Mouse (Mus musculus) bone marrow, adult 2 months (tissue): ENCODE measurements around the gene Mrpl42.

Source experiments
- CTCF ChIP-seq: fragments of 200-500 bp; IDR thresholded peaks from 2 replicates; pipeline ENCODE4 v1.5.1; 2011; ENCODE audit warnings: low read length, control low read depth; ENCODE audit not compliant: control insufficient read depth, insufficient read depth
- POLR2A ChIP-seq: fragments of 200-500 bp; IDR thresholded peaks from 2 replicates; pipeline ENCODE4 v1.6.1; 2011; ENCODE audit warnings: low read depth, mild to moderate bottlenecking, control low read depth, low read length, borderline replicate concordance; ENCODE audit not compliant: control insufficient read depth

DNA sequence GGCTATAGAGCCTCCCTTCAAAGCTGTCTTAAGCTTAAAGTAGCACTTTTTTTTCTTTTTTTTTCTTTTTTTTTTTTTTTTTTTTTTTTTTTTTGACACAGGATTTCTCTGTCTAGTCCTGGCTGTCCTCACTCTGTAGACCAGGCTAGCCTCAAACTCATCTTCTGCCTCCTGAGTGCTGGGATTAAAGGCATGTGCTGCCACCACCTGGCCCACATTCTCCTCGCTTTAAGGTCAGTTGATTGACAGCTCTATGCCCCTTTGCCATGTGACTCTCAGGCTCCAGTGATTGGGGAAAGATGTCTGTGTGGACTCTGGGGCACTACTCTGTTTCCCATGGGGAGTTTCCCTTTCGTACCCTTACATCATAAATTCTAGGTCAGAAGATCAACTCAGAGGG is 61.2 kb downstream of the Mrpl42 start:
- TF ChIP-seq CTCF: peak; percentile 37; the same call in 1 of the 2 replicates
- no peak for TF ChIP-seq POLR2A
